In the genomic region with DNA sequence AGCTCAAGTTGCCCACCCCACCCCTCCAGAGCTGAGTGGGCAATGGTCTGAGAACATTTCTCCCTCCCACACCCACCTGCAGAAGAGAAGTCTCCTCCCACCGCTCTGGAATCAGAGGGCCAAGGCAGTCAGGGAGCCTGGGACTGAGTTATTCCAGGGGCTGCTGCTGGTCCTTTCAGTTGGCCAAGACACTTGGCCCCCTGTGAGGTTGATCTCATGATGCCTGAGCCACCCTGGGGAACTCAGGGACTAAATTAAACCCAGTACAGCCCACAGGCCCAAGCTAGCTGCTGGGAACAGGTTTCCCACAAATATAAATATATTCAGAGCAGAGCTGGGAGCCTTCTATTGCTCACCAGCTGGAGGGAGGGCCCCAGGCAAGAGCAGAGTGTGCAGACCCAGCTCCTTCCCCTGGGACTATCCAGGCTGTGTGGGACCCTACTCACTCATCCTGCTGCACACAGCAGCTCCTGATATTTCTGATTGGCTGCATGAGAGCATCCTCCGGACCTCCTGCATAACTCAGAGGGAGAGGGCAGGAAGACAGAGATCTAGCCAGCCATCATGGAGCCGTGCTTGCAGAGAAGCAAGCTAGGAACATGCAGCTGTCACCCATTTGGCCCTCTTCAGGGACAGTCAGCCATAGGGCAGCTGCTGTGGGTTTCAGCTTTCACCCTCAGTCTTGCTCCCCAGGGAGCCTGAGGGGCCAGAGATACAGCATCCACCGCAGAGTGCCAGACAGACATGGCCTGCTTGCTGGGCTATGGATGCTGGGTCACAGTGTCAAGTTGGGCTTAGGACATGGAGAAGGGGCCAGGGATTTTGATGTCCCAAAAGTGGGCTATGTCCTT, we compare ENCODE assay signal across 14 mouse cellular contexts. TPM values are rescaled to one million over a fixed set of nuclear protein-coding genes. Genes with fewer than 3 reads are reported as not detected.
DNase-seq lines count a peak whose midpoint lies in the region; ATAC-seq and TF ChIP-seq lines count a peak whose summit lies in the region.
"Had no signal": no experiment of that assay in that cellular context is flagged by ENCODE, and none has a peak within 500 bp of the region (broad histone marks: within the 10 kb centered on the region; RNA-seq: fewer than 3 reads in every experiment).

No protein-coding gene starts in this region.

- no peaks in the 10 kb centered on the region for H3K79me2 ChIP-seq in myocyte (ENCODE audit: control insufficient read depth, insufficient read depth)

- 53% methylated on average over 4 of the region's 4 CpGs for WGBS in hindbrain, embryonic 12.5 days
- WGBS in hindbrain, embryonic 14.5 days: 65% methylated on average over 4 of the region's 4 CpGs
- 44% methylated on average over 4 of the region's 4 CpGs for WGBS in stomach, postnatal 0 days

- no peak overlapping the region for H3K9ac ChIP-seq in hindbrain, embryonic 12.5 days
- H3K9ac ChIP-seq in hindbrain, embryonic 14.5 days: no peak overlapping the region
- no peak overlapping the region for H3K9ac ChIP-seq in stomach, postnatal 0 days (ENCODE audit: low read length)
- H3K9ac ChIP-seq: liver, embryonic 13.5 days had no signal

- no peak for TF ChIP-seq POLR2A in myocyte (IDR thresholded peaks at IDR 0.05; ENCODE audit: insufficient read length, low read depth)

- H3K4me1 ChIP-seq in hindbrain, embryonic 12.5 days: peaks cover 6% of the 10 kb centered on the region; the same call in 1 of the 2 replicates
- no peaks in the 10 kb centered on the region for H3K4me1 ChIP-seq in hindbrain, embryonic 14.5 days (replicated peaks; ENCODE audit: control insufficient read depth, insufficient read depth, low read length)
- no peaks in the 10 kb centered on the region for H3K4me1 ChIP-seq in stomach, postnatal 0 days (replicated peaks; ENCODE audit: control insufficient read depth, insufficient read depth)
- H3K4me1 ChIP-seq: liver, embryonic 13.5 days had no signal

- TF ChIP-seq EP300 in stomach, postnatal 0 days (optimal IDR thresholded peaks at IDR 0.05): no peak

- TF ChIP-seq CTCF in stomach, postnatal 0 days (IDR thresholded peaks at IDR 0.05; ENCODE audit: low read depth): no peak

- no peak overlapping the region for H3ac ChIP-seq in myocyte (ENCODE audit: control insufficient read depth, insufficient read length)

- no peaks in the 10 kb centered on the region for H3K27me3 ChIP-seq in hindbrain, embryonic 12.5 days
- H3K27me3 ChIP-seq in hindbrain, embryonic 14.5 days (ENCODE audit: control insufficient read depth, insufficient read depth, low read length): no peaks in the 10 kb centered on the region
- H3K27me3 ChIP-seq in myocyte (ENCODE audit: control insufficient read depth, insufficient read depth, insufficient read length): no peaks in the 10 kb centered on the region
- H3K27me3 ChIP-seq in stomach, postnatal 0 days (ENCODE audit: control insufficient read depth, insufficient read depth, low read length): no peaks in the 10 kb centered on the region

- no peaks in the 10 kb centered on the region for H3K9me3 ChIP-seq in hindbrain, embryonic 12.5 days (replicated peaks)
- no peaks in the 10 kb centered on the region for H3K9me3 ChIP-seq in hindbrain, embryonic 14.5 days (ENCODE audit: control insufficient read depth, low read length)
- no peaks in the 10 kb centered on the region for H3K9me3 ChIP-seq in stomach, postnatal 0 days (ENCODE audit: control insufficient read depth, low read length)
- H3K9me3 ChIP-seq: liver, embryonic 13.5 days had no signal

- H3K36me3 ChIP-seq in hindbrain, embryonic 12.5 days: no peaks in the 10 kb centered on the region
- H3K36me3 ChIP-seq in hindbrain, embryonic 14.5 days (replicated peaks; ENCODE audit: control insufficient read depth, insufficient read depth): no peaks in the 10 kb centered on the region
- no peaks in the 10 kb centered on the region for H3K36me3 ChIP-seq in myocyte (ENCODE audit: control insufficient read depth, insufficient read depth)
- H3K36me3 ChIP-seq in stomach, postnatal 0 days (ENCODE audit: control insufficient read depth, insufficient read depth, low read length): no peaks in the 10 kb centered on the region
- H3K36me3 ChIP-seq: liver, embryonic 13.5 days had no signal

- H3K4me2 ChIP-seq in hindbrain, embryonic 12.5 days (replicated peaks): no peak overlapping the region
- no peak overlapping the region for H3K4me2 ChIP-seq in hindbrain, embryonic 14.5 days (replicated peaks)
- peak overlapping the region; percentile 46 for H3K4me2 ChIP-seq in myocyte (ENCODE audit: low read depth)
- no peak overlapping the region for H3K4me2 ChIP-seq in stomach, postnatal 0 days (replicated peaks; ENCODE audit: low read depth)
- H3K4me2 ChIP-seq: liver, embryonic 13.5 days had no signal

- ATAC-seq in hindbrain, embryonic 12.5 days (ENCODE audit: low FRiP score): peak; percentile 43; the same call in 1 of the 2 replicates
- ATAC-seq in hindbrain, embryonic 14.5 days (ENCODE audit: low FRiP score): no peak
- ATAC-seq in stomach, postnatal 0 days (ENCODE audit: low FRiP score, low TSS enrichment): no peak

- no peak overlapping the region for H3K4me3 ChIP-seq in hindbrain, embryonic 12.5 days
- no peak overlapping the region for H3K4me3 ChIP-seq in hindbrain, embryonic 14.5 days (replicated peaks; ENCODE audit: low read length)
- no peak overlapping the region for H3K4me3 ChIP-seq in myocyte
- H3K4me3 ChIP-seq in stomach, postnatal 0 days (ENCODE audit: low read depth, low read length): no peak overlapping the region
- H3K4me3 ChIP-seq: liver, embryonic 13.5 days had no signal

- H3K27ac ChIP-seq in hindbrain, embryonic 12.5 days: no peak overlapping the region
- no peak overlapping the region for H3K27ac ChIP-seq in hindbrain, embryonic 14.5 days
- no peak overlapping the region for H3K27ac ChIP-seq in stomach, postnatal 0 days (replicated peaks)
- H3K27ac ChIP-seq: kidney, postnatal 0 days; liver, embryonic 13.5 days had no signal

- no peak for DNase-seq in hindbrain, embryonic 14.5 days (ENCODE audit: low spot score)
- peak; percentile 47 for DNase-seq in retina, postnatal 1 day
- DNase-seq in retina, embryonic 14.5 days (ENCODE audit: low spot score): no peak
- peak; percentile 57 to 81 for DNase-seq in gastrocnemius, adult 8-10 months (ENCODE audit: low spot score in 2 of 2)
- DNase-seq in stomach, postnatal 0 days (ENCODE audit: low spot score): no peak
- DNase-seq: cerebellum, postnatal 25 days; layer of hippocampus, postnatal 36 days; liver, embryonic 13.5 days; right cerebral cortex, postnatal 4 days had no signal

TF ChIP-seq in myocyte, 11 proteins besides CTCF, POLR2A, EP300 and RAD21:
- TF ChIP-seq POLR2AphosphoS2 (IDR thresholded peaks at IDR 0.05; ENCODE audit: insufficient read length, low read depth) (no peak), TCF12 (IDR thresholded peaks at IDR 0.05; ENCODE audit: insufficient read depth, poor library complexity, severe bottlenecking) (peak; percentile 92), MAX (IDR thresholded peaks at IDR 0.05; ENCODE audit: low read depth) (no peak), E2F4 (IDR thresholded peaks at IDR 0.05; ENCODE audit: insufficient read depth) (no peak), TCF3 (IDR thresholded peaks at IDR 0.05; ENCODE audit: insufficient read length, low read depth) (peak; percentile 95), USF1 (IDR thresholded peaks at IDR 0.05; ENCODE audit: low read depth) (no peak), MYOD1 (IDR thresholded peaks at IDR 0.05; ENCODE audit: control insufficient read depth in 1 of 3, insufficient read length in 2 of 3, low read depth in 2 of 3) (peak; percentile 78 to 98 (median 97)), CEBPB (IDR thresholded peaks at IDR 0.05; ENCODE audit: insufficient read depth, poor library complexity, severe bottlenecking) (no peak), MYOG (IDR thresholded peaks at IDR 0.05; ENCODE audit: control insufficient read depth in 1 of 3, insufficient read depth in 1 of 3, insufficient read length in 2 of 3, low read depth in 2 of 3) (peak; percentile 98 to 100 (median 99)), SRF (IDR thresholded peaks at IDR 0.05; ENCODE audit: control insufficient read depth, insufficient read length, low read depth) (no peak), REST (IDR thresholded peaks at IDR 0.05; ENCODE audit: insufficient read depth, insufficient read length) (no peak)

RNA-seq across cellular contexts. Expression of a gene that starts 3.4 kb away (rescaled TPM):
- polyA plus RNA-seq in hindbrain, embryonic 12.5 days (2016; fragmentation: Nextera tagmentation; extraction: Ambion mirVana): 0.71 and 2.0 TPM in 2 replicates
- polyA plus RNA-seq in hindbrain, embryonic 14.5 days (2014; fragmentation: Nextera tagmentation; extraction: Ambion mirVana): 1.5 and 1.6 TPM in 2 replicates
- 100 to 1,000 TPM; 524 to 740 (median 599) TPM for total RNA-seq in gastrocnemius, adult 8-10 months (2022)
- polyA plus RNA-seq in myocyte (2012; fragmentation: generic; extraction: Trizol): 27.8 TPM
- polyA plus RNA-seq in stomach, postnatal 0 days (2015; fragmentation: Nextera tagmentation; extraction: Ambion mirVana): 17.4 and 20.2 TPM in 2 replicates

RNA-seq across cellular contexts. Expression of a gene that starts 29.3 kb away (rescaled TPM):
- 16.9 TPM in 2 replicates for polyA plus RNA-seq in hindbrain, embryonic 12.5 days (2016; fragmentation: Nextera tagmentation; extraction: Ambion mirVana)
- polyA plus RNA-seq in hindbrain, embryonic 14.5 days (2014; fragmentation: Nextera tagmentation; extraction: Ambion mirVana): 23.5 and 28.8 TPM in 2 replicates
- total RNA-seq in gastrocnemius, adult 8-10 months (2022): 10 to 100 TPM in 1 of 4 experiments, 1 to 10 TPM in 3; 5.3 to 20.3 (median 7.7) TPM
- 23.3 TPM for polyA plus RNA-seq in myocyte (2012; fragmentation: generic; extraction: Trizol)
- polyA plus RNA-seq in stomach, postnatal 0 days (2015; fragmentation: Nextera tagmentation; extraction: Ambion mirVana): 18.8 and 20.1 TPM in 2 replicates

RNA-seq across cellular contexts. Expression of a gene that starts 48.4 kb away (rescaled TPM):
- polyA plus RNA-seq in hindbrain, embryonic 12.5 days (2016; fragmentation: Nextera tagmentation; extraction: Ambion mirVana): 13.6 and 14.4 TPM in 2 replicates
- 8.3 and 9.1 TPM in 2 replicates for polyA plus RNA-seq in hindbrain, embryonic 14.5 days (2014; fragmentation: Nextera tagmentation; extraction: Ambion mirVana)
- not detected for total RNA-seq in gastrocnemius, adult 8-10 months (2022)
- not detected for polyA plus RNA-seq in myocyte (2012; fragmentation: generic; extraction: Trizol)
- polyA plus RNA-seq in stomach, postnatal 0 days (2015; fragmentation: Nextera tagmentation; extraction: Ambion mirVana): not detected in 2 replicates
- total RNA-seq: megakaryocyte, adult 5-6 weeks had no signal
- polyA plus RNA-seq: kidney, postnatal 0 days; liver, embryonic 13.5 days; stomach, embryonic 16.5 days had no signal

RNA-seq across cellular contexts. Expression of a gene that starts 48.4 kb away (rescaled TPM):
- 0.79 and 1.3 TPM in 2 replicates for polyA plus RNA-seq in hindbrain, embryonic 12.5 days (2016; fragmentation: Nextera tagmentation; extraction: Ambion mirVana)
- polyA plus RNA-seq in hindbrain, embryonic 14.5 days (2014; fragmentation: Nextera tagmentation; extraction: Ambion mirVana): 1.4 and 1.8 TPM in 2 replicates
- total RNA-seq in gastrocnemius, adult 8-10 months (2022): 1 to 10 TPM in 2 of 4 experiments, under 1 TPM in 1, not detected in 1; 0.99 to 1.2 (median 1.2) TPM
- polyA plus RNA-seq in myocyte (2012; fragmentation: generic; extraction: Trizol): 0.60 TPM
- polyA plus RNA-seq in stomach, postnatal 0 days (2015; fragmentation: Nextera tagmentation; extraction: Ambion mirVana): 0.18 and 0.27 TPM in 2 replicates
- polyA plus RNA-seq: liver, embryonic 13.5 days had no signal

Comparison
In these comparisons a context has a peak if more than half of its experiments do, and no peak if none do; other contexts are left out.
1. DNase-seq: peak in retina, postnatal 1 day (single experiment) and gastrocnemius, adult 8-10 months (2 of 2); none in hindbrain, embryonic 14.5 days (single experiment), retina, embryonic 14.5 days (single experiment) and stomach, postnatal 0 days (single experiment).